Mouse (Mus musculus): ENCODE measurements at regions not wholly inside any gene's neighbourhood (a gene's known extent, or its start where the extent isn't known, plus 50 kb on each side); places are given as distances from the start of the nearest gene placed in this dataset.
A peak's percentile ranks its signal among the peaks of the same experiment; 100 is the strongest.

DNA sequence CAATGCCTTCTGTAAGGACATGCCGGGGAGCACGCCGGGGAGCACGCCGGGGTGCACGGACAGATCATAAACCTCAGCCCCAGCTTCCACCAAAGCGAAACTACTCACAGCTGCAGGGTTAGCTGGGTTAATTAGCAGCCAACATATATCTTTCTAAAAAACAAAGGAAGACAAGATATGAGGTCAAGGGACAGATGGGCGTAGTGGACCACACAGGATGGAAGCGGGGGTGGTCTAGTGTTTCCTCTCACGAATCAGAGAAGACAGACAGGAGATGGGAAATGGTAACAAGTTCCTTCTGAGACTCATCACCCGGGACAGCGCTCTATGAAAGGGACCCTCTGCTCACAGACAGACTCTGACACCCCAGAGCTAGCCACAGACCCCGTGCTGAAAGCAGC is 60.0 kb upstream of the Ajap1 start:
- DNase-seq (ENCODE audit: low spot score): no peak

DNA sequence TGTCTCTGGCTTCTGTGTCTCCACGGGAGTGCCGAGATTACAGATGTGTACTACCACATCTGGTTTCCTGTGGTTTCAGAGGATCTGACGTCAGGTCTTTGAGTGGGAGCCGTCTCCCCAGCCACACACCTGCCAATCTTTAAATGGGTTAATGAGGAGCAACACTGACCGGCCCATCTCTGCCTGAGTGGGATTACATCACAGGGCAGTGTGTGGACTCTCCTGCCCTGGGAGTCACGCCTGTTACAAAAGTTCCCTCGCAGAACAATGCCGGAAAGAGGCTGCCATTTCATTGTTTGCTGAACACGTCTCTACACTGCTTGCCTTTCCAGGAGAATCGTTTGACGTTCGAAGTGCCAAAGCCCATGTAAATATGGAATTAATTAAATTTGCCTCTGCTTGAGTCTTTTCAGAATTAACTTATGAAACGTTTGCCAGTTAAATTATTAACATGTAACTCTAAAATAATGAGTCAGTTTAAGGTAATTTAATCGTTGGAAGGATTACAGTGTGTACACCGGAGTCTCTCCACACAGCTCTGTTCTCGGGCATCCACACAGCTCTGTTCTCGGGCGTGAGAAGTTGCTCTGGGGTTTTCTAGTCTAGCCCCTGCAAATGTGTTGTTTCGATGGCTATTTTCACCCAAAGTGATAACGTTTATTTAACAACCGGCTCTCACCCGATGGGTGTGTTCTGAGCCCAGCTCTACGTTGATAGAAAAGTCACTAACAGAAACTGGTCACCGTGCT is 61.5 kb upstream of the Ajap1 start:
- DNase-seq (ENCODE audit: low spot score): no peak

DNA sequence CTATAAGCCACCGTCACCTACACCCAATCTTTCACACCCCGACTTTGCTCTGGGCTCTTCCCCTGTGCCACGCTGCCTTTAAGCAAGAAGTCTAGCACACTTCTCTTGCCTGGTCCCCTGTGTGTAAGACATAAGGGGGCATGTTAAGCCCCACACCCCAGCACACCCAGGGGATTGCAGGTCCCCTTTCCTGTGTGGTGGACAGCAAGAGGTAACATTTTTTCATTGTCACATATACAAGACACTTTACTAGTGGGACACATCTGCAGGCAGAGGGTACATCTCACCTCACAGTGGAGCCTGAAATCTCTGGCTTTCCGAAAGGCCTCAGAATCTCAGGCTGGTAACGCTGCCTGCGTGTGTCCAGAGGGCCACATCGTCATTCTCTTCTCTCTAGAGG is 64.1 kb upstream of the Ajap1 start:
- no peak for DNase-seq (ENCODE audit: low spot score)

DNA sequence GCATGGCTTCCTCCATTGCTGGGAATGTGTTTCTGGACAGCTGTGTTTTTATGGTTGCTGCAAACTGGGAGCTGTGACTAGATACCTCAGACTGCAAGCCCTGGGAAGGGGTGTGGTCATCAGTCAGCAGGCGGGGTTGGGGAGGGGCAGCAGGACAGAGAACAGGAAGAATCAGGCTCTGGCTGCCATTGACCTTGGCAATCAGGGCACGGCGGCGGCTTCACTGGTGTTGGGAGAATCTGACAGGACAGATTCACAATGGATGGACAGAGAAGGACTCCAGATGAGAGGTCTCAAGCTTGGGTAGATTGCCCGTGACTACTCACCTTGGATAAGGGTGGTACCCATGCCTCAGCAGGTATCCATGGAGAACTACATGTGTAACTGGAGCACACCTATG is 64.5 kb upstream of the Ajap1 start:
- DNase-seq (ENCODE audit: low spot score): no peak

DNA sequence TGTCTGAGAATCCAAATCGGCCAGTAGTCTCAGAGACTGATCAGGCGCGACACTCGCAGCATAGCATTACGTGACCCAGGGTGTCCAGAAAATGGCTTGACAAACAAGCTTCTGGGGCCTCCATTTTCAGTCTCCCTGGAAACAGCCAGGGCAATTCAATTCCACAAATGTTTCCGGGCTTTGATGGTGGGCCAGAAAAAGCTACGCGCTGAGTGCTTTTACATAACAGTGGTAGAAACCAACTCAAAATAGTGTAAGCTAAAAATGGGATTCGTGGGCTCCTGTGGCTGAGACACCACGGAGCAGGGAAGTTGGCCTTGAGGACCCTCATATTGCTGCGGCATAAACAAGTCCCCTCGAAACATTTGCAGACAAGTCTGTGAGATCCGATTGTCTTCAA is 65.3 kb upstream of the Ajap1 start:
- DNase-seq (ENCODE audit: low spot score): no peak

DNA sequence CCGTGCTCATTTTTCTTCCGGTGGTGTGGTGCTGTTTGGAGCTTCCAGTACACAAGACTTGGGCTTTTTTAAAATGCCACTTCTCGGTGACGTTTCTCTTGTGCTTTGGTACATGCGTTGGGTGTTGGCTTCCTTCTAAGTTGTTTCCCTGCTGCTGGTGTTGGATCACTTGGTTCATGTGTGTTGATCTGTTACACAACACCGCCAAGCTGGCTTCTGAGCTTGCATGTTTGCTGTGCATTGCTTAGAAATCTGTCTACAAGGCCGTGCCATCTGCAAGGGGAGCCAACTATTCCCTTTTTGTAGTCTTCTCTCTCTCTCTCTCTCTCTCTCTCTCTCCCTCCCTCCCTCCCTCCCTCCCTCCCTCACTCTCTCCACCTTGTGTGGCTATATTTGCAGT is 68.7 kb upstream of the Ajap1 start:
- no peak for DNase-seq (ENCODE audit: low spot score)

DNA sequence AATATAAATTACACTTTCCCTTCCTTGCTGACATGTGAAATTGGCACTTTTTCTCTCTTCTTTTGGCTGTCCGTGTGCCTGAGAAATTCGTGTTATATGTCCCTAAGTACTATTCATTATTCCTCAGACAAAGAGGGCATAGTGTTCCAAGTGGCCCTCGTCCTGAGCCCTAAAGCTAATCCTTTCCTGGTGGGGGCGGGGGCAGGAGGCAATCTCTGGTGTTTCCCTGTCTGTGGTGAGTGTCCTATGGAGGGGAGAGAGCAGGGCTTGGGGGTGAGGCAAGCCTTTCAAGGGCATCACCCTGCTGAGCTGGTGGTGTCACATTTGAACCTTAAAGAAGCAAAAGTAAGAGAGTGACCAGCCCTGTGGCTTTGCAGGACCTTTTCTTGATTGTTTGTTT is 69.9 kb upstream of the Ajap1 start:
- DNase-seq (ENCODE audit: low spot score): no peak

DNA sequence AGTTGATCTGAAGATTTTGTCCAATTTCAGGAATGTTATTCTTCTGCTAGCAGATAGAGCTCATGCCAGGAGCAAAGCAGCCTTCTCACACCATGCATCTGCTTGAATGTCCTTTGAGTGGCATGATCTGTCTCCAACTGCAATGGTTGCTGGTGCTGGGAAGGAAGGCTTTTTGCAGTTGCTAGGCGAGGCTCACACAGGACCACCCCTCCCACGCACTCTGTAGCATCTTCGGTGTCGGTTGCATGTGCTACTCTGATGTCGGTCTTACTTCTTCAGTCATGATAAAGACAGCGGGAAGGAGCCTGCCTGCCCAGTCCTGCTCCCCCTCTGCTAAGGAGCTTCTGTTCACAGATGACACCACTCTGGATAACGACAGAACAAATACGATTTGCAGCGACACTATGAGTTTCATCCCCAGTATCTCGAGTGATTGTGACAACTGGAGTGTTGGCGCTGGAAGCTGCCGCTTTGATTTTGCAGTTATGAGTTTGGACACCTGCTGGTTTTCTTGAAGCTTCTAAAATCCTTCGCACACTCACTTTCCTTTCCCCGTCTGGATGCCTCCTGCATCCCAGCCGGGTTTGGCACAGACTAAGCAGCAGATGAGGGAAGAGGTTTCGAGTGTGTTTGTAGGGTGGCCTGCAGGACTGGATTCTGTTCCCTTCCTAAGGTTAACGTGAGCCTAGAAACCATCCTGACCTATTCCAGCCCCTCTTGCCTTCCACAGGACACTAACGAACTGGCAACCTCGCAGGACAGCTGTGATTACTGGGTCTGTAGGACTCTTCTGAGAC is 75.4 kb upstream of the Ajap1 start:
- no peak for DNase-seq (ENCODE audit: low spot score)

DNA sequence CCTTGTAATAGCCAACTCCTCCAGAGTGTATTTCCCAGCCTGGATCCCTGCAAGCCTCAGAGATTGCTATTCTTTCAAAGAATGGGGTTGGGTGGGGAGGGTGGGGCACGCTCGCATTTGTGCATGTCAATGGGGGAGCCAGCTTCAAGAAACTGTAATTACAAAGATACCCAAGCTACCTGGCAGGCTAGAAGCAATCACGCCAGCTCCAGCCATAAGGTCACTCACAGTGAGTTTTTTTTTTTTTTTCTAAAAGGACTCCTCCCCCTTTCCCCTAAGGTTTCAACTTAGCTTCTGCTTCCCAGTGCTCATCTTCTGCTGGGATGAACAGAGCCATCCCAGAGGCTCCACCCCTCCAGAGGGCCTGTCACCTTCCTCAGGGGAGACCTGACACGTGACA is 77.0 kb upstream of the Ajap1 start:
- DNase-seq (ENCODE audit: low spot score): no peak

DNA sequence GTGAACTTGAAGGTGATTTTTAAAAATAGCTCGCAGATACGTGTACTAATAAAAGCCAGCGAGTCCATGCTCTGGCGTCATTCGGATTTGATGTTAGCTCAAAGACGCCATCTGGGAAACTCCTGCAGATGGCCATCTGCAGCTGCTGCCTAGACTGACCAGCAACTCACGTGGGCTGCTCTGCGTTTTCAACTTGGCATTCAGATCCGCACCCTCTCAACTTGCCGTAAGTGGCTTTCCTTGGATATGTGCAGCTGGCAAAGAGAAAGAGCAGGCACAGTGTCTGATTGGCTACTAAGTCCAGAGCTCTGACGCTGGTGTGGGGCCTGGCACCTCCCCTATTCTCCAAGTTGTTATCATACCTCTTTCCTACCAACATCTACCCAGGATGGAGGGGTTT is 77.6 kb upstream of the Ajap1 start:
- DNase-seq (ENCODE audit: low spot score): no peak

DNA sequence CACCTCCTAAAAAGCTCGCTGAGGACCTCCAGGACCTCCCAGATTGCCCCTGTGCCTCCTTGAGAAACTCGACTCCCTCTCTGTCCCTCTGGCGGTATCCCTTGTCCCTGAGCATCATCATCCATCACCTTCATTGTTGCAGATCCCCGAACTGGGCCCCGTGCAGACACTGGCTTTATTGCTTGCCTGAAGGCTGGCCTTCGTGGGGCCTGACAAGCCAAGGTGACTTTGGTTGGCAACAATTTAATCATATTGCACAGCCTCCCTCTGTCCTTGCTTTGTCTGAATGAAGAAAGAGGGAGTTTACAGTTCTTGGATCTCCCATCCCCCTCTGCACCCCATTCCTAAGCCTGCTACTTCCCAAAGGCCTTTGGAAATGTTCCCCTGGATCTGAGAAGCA is 78.3 kb upstream of the Ajap1 start:
- DNase-seq (ENCODE audit: low spot score): peak; percentile 10

DNA sequence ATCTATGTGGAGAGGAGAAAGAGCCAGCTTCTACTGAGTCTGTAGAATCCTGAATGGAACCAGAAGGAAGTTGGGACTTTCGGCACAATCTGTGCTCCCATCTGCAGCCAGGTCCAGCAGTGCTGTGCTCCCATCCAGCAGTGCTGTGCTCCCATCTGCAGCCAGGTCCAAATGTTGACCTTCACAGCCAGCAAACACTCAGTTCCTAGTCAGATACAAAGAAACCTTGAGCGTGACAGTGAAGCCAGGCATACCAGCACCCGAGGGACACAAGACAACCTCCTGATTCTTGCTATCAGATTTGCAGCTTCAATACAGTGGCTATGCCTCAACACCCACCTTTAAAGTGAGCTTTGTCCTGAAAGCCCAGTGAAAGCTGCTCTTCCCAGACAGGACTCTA is 79.4 kb upstream of the Ajap1 start:
- no peak for DNase-seq (ENCODE audit: low spot score)

DNA sequence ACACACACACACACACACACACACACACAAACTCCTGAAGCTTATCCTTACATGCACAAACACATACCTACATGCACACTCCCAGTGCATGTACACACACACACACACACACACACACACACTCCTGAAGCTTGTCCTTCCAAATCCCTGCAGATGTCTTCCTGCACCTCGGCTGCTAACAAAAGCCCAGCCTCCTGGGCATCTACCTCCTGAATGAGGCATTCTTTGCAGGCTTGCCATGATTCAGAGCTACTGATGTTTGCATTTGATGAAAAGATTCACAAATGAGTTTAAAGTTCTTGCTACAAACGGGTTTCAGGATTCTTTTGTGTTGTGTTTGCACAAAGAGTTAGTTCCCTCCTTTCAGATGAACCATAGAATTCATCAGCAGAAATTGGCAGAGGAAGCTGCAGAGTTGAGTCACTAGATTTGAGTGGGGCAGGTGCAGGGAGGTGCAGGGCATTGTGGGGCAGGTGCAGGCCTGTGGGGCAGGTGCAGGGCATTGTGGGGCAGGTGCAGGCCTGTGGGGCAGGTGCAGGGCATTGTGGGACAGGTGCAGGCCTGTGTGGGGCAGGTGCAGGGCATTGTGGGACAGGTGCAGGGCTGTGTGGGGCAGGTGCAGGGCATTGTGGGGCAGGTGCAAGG is 84.8 kb upstream of the Ajap1 start:
- no peak for DNase-seq (ENCODE audit: low spot score)

DNA sequence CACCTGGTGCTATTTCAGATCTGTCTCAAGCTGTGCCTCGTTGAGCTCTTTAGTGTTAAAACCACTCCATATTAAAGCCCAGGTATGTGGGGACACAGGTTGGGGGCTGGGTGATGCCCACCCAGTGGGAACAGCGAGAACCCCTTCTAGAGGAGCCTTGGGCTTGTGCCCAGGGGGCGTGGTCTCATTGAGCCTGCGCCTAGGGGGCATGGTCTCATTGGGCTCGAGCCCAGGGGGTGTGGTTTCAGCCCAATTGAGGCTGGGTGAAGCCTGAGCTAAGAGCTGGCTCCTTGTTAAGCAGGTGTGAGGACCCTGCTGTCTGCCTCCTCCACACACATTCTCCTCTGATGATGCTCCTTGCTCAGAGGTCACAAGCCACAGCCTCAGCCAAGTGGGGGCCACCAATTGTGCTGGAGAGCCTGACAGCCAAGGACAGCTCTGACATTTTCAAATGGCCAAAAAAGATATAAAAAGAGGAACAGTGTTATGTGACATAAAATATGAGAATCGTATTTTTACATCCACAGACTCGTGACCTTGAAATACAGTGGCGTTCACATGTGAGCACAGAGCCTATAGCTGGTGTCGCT is 90.7 kb upstream of the Ajap1 start:
- no peak for DNase-seq (ENCODE audit: low spot score)

DNA sequence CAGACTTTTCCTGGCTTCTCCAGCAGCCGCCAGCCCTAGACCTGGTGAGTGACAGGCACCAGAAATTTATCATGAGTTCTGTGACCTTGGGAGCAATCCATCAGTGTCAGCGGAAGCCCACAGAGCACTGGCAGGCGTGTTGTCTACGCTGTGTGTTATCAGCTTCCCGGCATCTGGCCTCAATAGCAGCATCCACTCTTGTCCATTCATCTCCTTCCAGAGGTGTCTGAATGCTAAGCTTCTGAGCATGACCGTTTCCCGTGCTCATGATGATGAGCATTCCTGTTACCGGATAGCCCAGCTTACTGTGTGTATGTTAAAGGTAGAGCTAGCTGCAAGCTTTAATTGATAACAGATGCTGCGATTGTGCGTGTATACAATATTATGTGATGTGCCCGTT is 110.7 kb upstream of the Ajap1 start:
- no peak for DNase-seq (ENCODE audit: low spot score)

DNA sequence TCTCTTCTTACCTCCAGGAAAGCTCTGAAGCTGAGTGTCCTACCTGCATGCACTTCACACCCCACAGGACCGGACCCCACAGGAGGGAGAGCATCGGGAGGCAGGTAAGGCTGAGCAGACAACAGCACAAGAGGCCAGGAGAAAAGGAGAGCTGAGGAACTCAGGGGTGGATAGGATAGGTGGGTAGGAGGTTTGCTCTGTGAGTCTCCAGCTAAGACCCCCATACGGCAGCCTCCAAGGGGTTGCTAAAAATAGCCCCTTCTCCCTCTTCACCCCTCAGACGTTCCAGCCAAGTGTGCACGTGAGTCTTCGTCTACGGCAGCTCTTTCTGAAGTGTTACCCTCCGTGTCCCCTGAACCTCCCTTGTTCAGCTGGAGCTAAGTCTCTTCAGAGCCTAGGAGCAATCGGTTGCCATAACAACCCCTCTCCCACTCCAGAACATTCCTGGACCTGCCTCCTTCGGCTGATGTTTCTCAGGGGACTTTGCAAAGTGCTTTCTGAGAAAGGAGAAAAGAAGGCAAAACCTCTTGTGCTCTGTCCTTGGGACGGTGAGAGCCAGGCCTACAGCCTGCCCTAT is 117.3 kb upstream of the Ajap1 start:
- DNase-seq (ENCODE audit: low spot score): no peak

DNA sequence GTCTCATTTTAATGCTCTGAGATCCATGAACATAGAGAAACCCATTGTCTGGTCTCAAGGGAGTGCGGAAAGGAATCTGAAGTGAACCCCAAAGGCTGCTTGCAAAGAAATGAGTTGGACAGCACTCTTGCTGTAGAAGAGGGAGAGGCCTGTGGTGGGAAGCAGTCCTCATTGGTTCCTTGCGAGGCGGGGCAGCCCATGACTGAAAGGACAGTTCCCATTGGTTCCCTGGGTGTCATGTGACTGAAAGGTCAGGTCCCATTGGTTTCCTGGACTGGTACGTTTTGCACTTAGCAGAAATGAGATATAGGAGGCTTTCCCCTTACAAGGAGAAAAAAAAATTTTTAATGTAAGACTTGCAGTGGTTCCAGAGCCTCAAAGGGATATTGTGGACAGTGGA is 119.9 kb upstream of the Ajap1 start:
- DNase-seq (ENCODE audit: low spot score): peak; percentile 44

DNA sequence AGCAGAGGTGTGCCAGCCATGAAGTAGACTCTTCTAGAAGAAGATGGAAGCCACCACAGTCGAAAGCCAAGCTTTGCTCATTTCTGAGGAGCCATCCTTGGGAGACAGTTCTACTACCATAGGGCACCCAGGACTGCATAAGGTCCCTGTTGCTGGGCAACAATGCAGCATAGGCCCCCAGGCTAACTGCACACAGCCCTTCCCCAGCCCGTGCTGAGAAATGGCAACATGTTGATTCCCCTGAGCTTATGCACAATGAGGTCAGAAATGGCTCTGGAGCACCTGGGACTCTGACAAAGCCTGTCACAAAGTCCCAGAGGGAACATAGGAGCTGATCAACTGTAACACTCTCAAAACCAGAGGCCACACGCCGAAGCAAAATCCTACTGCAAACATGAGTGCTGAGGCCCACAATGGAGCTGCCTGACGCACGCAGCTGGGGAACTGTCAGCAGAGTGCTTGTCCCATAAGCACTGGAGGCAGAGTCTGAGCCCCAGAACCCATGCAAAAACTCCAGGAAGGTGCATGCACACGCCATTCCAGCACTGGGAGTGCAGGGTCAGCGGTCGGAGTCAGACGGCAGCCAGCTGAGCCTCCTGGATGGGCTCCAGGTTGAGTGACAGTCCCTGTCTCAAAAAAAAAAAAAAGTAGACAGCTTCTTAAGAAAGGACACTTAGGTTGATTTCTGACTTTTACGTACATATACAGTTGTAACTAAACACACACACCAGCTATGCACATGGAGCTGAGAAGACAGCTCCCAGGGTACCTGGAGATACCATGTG is 120.6 kb upstream of the Ajap1 start:
- no peak for DNase-seq (ENCODE audit: low spot score)

DNA sequence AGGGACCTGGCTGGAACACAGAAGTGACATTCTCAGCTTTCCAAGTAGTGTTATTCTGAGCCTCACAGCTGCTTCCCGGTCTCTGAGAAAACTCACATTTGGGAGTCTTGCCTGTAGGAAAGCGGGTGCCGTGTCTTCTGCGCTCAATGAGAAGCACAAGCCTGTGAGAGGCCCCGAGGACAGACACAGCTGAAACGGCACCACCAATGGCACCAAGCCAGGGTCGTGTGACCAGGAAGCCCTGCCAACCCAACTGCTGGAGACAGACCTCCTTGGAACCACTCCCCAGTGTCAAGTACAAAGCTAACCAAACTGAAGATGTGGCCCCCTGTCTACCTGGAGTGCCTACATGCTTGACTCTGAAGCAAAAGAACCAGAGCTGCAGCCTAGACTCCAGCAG is 121.3 kb upstream of the Ajap1 start:
- DNase-seq (ENCODE audit: low spot score): no peak

DNA sequence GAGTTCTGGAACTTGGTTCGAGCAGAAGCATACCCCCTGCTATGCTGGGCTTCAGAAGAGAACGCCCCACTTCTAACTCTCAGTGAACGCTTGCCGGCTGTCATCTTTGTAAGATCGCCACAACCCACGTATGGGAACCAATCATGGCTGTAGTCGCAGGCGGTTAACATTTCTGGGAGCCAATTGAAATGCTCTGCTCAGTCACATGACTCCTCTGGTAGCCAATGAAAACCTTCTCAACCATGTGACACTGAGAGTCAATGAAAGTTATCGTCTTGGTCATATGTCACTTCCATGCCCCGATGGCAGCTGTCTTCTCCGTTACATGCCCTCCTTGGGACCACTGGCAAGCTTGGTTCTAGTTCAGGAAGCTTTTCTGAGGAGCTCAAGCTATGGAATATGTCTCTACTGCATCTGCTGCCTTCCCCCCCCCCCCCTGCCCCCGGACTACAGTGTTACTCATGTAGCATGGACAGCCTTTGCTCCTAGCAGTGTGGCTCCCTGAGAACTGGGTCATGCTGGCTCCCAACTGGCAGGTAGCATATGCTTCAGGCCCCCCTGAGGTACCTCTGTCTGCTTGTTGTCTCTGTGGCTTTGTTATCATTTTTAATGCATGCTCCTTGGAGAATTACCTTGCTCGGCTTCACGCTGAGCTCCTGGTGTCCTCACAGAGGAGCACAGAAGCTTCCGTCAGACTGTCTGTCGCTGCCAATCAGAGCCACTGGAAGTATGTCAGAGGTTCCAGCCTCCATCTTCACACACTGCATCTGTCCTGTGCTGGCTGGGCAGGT is 122.3 kb upstream of the Ajap1 start:
- peak; percentile 21 for DNase-seq (ENCODE audit: low spot score)

DNA sequence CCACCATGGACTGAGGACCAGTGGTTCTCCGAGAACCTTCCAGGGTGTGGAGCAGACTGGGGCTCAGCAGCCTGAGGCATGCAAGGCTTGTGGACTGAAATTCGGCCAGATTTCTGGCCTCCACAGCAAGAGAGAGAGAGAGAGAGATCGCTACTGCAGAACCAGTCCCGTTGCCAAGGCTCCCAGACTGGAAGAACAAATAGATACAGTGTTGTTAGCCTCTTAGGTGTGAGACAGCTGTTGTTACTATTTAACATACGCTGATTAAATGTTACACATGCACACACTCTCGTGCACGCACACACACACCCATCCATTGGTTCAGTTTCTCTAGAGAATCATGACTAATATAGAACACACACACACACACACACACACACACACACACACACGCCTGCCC is 133.4 kb upstream of the Ajap1 start:
- DNase-seq (ENCODE audit: low spot score): no peak

Measured in testis, postnatal 14 days (tissue).